Mouse (Mus musculus) forebrain, embryonic 11.5 days (tissue): ENCODE measurements around the gene Olfr812. TPM values are rescaled to one million over a fixed set of nuclear protein-coding genes. Genes with fewer than 3 reads are reported as not detected.

Experiments used
- polyA plus RNA-seq: library from polyadenylated mRNA; unstranded; fragments of >200 nt; fragmentation: Nextera tagmentation; extraction: Ambion mirVana; gene quantifications from 2 replicates; pipeline ENCODE4 v1.2.1, GENCODE M21; 2014

Olfr812 gene
- polyA plus RNA-seq, 1 experiment from 2014 or later: not detected

Other genes starting within 250 kb of the Olfr812 start
- gene Olfr796, start 233.5 kb downstream of the Olfr812 start, polyA plus RNA-seq: not detected in 2 replicates
- gene Olfr798, start 218.2 kb downstream of the Olfr812 start, polyA plus RNA-seq: not detected in 2 replicates
- not detected in 2 replicates for gene Olfr799, start 208.6 kb downstream of the Olfr812 start, polyA plus RNA-seq
- gene Olfr800, start 188.4 kb downstream of the Olfr812 start, polyA plus RNA-seq: not detected in 2 replicates
- gene Olfr801, start 172.2 kb downstream of the Olfr812 start, polyA plus RNA-seq: not detected in 2 replicates
- gene Olfr802, start 157.9 kb downstream of the Olfr812 start, polyA plus RNA-seq: not detected in 2 replicates
- not detected in 2 replicates for gene Olfr803, start 151.8 kb downstream of the Olfr812 start, polyA plus RNA-seq
- gene Olfr804, start 142.9 kb downstream of the Olfr812 start, polyA plus RNA-seq: not detected in 2 replicates
- gene Olfr805, start 116.7 kb downstream of the Olfr812 start, polyA plus RNA-seq: not detected in 2 replicates
- not detected in 2 replicates for gene Olfr806, start 104.2 kb downstream of the Olfr812 start, polyA plus RNA-seq
- not detected in 2 replicates for gene Olfr807, start 88.3 kb downstream of the Olfr812 start, polyA plus RNA-seq
- not detected in 2 replicates for gene Olfr808, start 80.6 kb downstream of the Olfr812 start, polyA plus RNA-seq
- not detected in 2 replicates for gene Olfr809, start 71.5 kb downstream of the Olfr812 start, polyA plus RNA-seq
- gene Olfr810, start 51.2 kb downstream of the Olfr812 start, polyA plus RNA-seq: not detected in 2 replicates
- gene Olfr811, start 41.7 kb downstream of the Olfr812 start, polyA plus RNA-seq: not detected in 2 replicates
- gene Olfr813, start 9.3 kb upstream of the Olfr812 start, polyA plus RNA-seq: not detected in 2 replicates
- gene Olfr814, start 33.8 kb upstream of the Olfr812 start, polyA plus RNA-seq: not detected in 2 replicates
- not detected in 2 replicates for gene Olfr815, start 59.8 kb upstream of the Olfr812 start, polyA plus RNA-seq
- gene Olfr816, start 69.5 kb upstream of the Olfr812 start, polyA plus RNA-seq: not detected in 2 replicates
- not detected in 2 replicates for gene Olfr818, start 103.0 kb upstream of the Olfr812 start, polyA plus RNA-seq
- gene Olfr819, start 121.2 kb upstream of the Olfr812 start, polyA plus RNA-seq: not detected in 2 replicates
- gene Olfr247, start 130.0 kb upstream of the Olfr812 start, polyA plus RNA-seq: not detected in 2 replicates
- gene Gm10310, start 139.0 kb upstream of the Olfr812 start, polyA plus RNA-seq: not detected in 2 replicates
- not detected in 2 replicates for gene Olfr820, start 166.5 kb upstream of the Olfr812 start, polyA plus RNA-seq
- not detected in 2 replicates for gene Olfr821, start 184.3 kb upstream of the Olfr812 start, polyA plus RNA-seq
- gene Olfr822, start 225.1 kb upstream of the Olfr812 start, polyA plus RNA-seq: not detected in 2 replicates